Mouse (Mus musculus) hindbrain, embryonic 16.5 days (tissue): ENCODE results near the gene Brpf3. TPM values are rescaled to one million over a fixed set of nuclear protein-coding genes. Genes with fewer than 3 reads are reported as not detected.
"Not testable (repeated sequence)": the region's sequence is repeated elsewhere in the genome, so short reads cannot be mapped to it uniquely, and the experiment has no call there.

Experiments used
- ATAC-seq: fragments of 200-750 bp; cut with Nextera tagmentation; 2 replicates; pipeline ENCODE4 v1.8.0; 2017; ENCODE audit warnings: moderate TSS enrichment, moderate library complexity
- H3K27ac ChIP-seq: fragments of 300-500 bp; sonication (generic); 2 replicates; pipeline ENCODE4 v1.5.1; 2014; ENCODE audit warnings: low read depth, mild to moderate bottlenecking, control low read depth, low read length, moderate library complexity
- H3K27me3 ChIP-seq: fragments of 300-500 bp; sonication (generic); replicated peaks from 2 replicates; pipeline ENCODE4 v1.6.1; 2014; ENCODE audit warnings: low read length; ENCODE audit not compliant: control insufficient read depth, insufficient read depth
- H3K36me3 ChIP-seq: fragments of 300-500 bp; sonication (generic); 2 replicates; pipeline ENCODE4 v1.6.1; 2014; ENCODE audit warnings: mild to moderate bottlenecking, low read length, moderate library complexity, mixed read lengths; ENCODE audit not compliant: control insufficient read depth, insufficient read depth
- H3K4me1 ChIP-seq: fragments of 300-500 bp; sonication (generic); 2 replicates; pipeline ENCODE4 v1.6.1; 2014; ENCODE audit warnings: low read depth, low read length; ENCODE audit not compliant: control insufficient read depth, insufficient read depth
- H3K4me2 ChIP-seq: fragments of 300-500 bp; sonication (generic); 2 replicates; pipeline ENCODE4 v1.6.1; 2014; ENCODE audit warnings: mild to moderate bottlenecking, low read length, control low read depth, moderate library complexity
- H3K4me3 ChIP-seq: fragments of 300-500 bp; sonication (generic); 2 replicates; pipeline ENCODE4 v1.5.1; 2014; ENCODE audit warnings: mild to moderate bottlenecking, low read length, control low read depth, moderate library complexity
- H3K9ac ChIP-seq: fragments of 300-500 bp; sonication (generic); 2 replicates; pipeline ENCODE4 v1.6.1; 2014; ENCODE audit warnings: low read depth, mild to moderate bottlenecking, control low read depth, low read length, moderate library complexity
- H3K9me3 ChIP-seq: fragments of 300-500 bp; sonication (generic); 2 replicates; pipeline ENCODE4 v1.6.1; 2014; ENCODE audit warnings: mild to moderate bottlenecking, low read length, moderate library complexity; ENCODE audit not compliant: control insufficient read depth
- WGBS: fragments of 180-500 bp; shearing (Covaris S2); extraction: QIAGEN DNeasy Blood & Tissue Kit; methylation state at CpG from one replicate; pipeline ENCODE4 v1.1.7; 2014; 5-methylcytosine and 5-hydroxymethylcytosine counted together
- polyA plus RNA-seq: library from polyadenylated mRNA; unstranded; fragments of >200 nt; fragmentation: Nextera tagmentation; extraction: Ambion mirVana; gene quantifications from 2 replicates; pipeline ENCODE4 v1.2.1, GENCODE M21; 2015

The Brpf3 gene
- polyA plus RNA-seq, 1 experiment from 2014 or later: 7.0 TPM

GRCm38 (mm10) chr17:28834676-28835075, 33.8 kb downstream of the Brpf3 start:
- no peaks in the 10 kb centered on the region for H3K9me3 ChIP-seq
- H3K9ac ChIP-seq: no peak overlapping the region
- no peaks in the 10 kb centered on the region for H3K27me3 ChIP-seq
- WGBS: 73% methylated on average over 10 of the region's 10 CpGs
- no peak overlapping the region for H3K4me2 ChIP-seq
- no peak overlapping the region for H3K27ac ChIP-seq
- H3K36me3 ChIP-seq: peaks cover 28% of the 10 kb centered on the region
- H3K4me1 ChIP-seq: no peaks in the 10 kb centered on the region
- ATAC-seq: no peak
- H3K4me3 ChIP-seq: no peak overlapping the region

DNA sequence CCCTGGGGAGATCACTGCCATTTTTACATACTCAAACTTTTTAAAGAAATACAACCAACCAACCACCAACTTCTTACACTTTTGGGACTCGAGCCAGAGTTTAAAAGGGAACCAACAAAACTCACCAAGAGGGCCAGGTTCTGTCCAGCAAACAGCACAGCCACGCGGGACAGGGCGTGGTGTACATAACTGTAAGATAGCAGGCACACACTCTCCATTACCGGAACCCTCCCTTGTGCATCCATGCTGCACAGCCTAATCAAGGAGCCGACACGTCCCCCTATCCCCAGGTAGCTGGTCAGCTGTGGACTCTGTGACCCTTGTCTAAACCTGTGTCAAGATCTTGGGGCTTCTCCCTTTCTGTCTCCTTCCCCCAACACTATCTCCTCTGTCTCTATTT, 37.0 kb downstream of the Brpf3 start:
- no peaks in the 10 kb centered on the region for H3K9me3 ChIP-seq
- peaks cover 28% of the 10 kb centered on the region for H3K36me3 ChIP-seq
- no peak overlapping the region for H3K9ac ChIP-seq
- ATAC-seq: no peak
- 93% methylated on average over 7 of the region's 7 CpGs for WGBS
- H3K4me3 ChIP-seq: no peak overlapping the region
- no peak overlapping the region for H3K27ac ChIP-seq
- no peak overlapping the region for H3K4me2 ChIP-seq
- no peaks in the 10 kb centered on the region for H3K27me3 ChIP-seq
- H3K4me1 ChIP-seq: no peaks in the 10 kb centered on the region

DNA sequence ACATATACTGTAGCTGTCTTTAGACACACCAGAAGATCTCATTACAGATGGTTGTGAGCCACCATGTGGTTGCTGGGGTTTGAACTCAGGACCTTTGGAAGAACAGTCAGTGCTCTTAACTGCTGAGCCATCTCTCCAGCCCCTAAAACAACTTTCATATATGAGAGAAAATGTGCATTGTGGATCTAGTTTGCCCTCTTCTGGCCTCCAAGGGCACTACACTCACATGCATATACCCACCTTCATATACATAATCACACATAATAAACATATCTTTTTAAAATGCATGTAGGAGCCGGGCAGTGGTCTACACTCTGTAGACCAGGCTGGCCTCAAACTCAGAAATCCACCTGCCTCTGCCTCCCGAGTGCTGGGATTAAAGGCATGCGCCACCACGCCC, 41.1 kb downstream of the Brpf3 start:
- H3K4me3 ChIP-seq, H3K9ac ChIP-seq, H3K9me3 ChIP-seq, H3K27ac ChIP-seq, H3K27me3 ChIP-seq, H3K4me2 ChIP-seq, ATAC-seq, H3K4me1 ChIP-seq: not testable (repeated sequence)
- WGBS: 100% methylated on average over 4 of the region's 4 CpGs
- H3K36me3 ChIP-seq: peaks cover 21% of the 10 kb centered on the region

GRCm38 (mm10) chr17:28843665-28844064, 42.8 kb downstream of the Brpf3 start:
- Histone ChIP-seq H3K4me2 (no peak overlapping the region), H3K4me1 (no peaks in the 10 kb centered on the region), H3K9ac (no peak overlapping the region), H3K4me3 (no peak overlapping the region), H3K9me3 (no peaks in the 10 kb centered on the region), H3K27me3 (no peaks in the 10 kb centered on the region), H3K36me3 (peaks cover 7% of the 10 kb centered on the region), H3K27ac (no peak overlapping the region)
- ATAC-seq: no peak
- WGBS: 84% methylated on average over 5 of the region's 5 CpGs

- H3K9me3 ChIP-seq: no peaks in the 10 kb centered on the region
- no peaks in the 10 kb centered on the region for H3K27me3 ChIP-seq
- H3K27ac ChIP-seq: no peak overlapping the region
- WGBS: 67% methylated on average over 11 of the region's 11 CpGs
- no peaks in the 10 kb centered on the region for H3K36me3 ChIP-seq
- no peak overlapping the region for H3K4me3 ChIP-seq
- H3K4me2 ChIP-seq: no peak overlapping the region
- H3K9ac ChIP-seq: no peak overlapping the region
- ATAC-seq: no peak
- H3K4me1 ChIP-seq: no peaks in the 10 kb centered on the region
These were observed 46.2 kb downstream of the Brpf3 start for GRCm38 (mm10) chr17:28846974-28847617.

- H3K9me3 ChIP-seq: no peaks in the 10 kb centered on the region; the same call in 1 of the 2 replicates
- H3K4me3 ChIP-seq: no peak overlapping the region
- no peaks in the 10 kb centered on the region for H3K27me3 ChIP-seq
- WGBS: 94% methylated on average over 5 of the region's 5 CpGs
- no peaks in the 10 kb centered on the region for H3K4me1 ChIP-seq
- no peak overlapping the region for H3K27ac ChIP-seq
- no peaks in the 10 kb centered on the region for H3K36me3 ChIP-seq
- no peak overlapping the region for H3K9ac ChIP-seq
- no peak for ATAC-seq
- no peak overlapping the region for H3K4me2 ChIP-seq
These were observed 49.6 kb downstream of the Brpf3 start for GRCm38 (mm10) chr17:28850511-28850910.

- Histone ChIP-seq H3K9me3 (peaks cover 10% of the 10 kb centered on the region), H3K4me2 (no peak overlapping the region), H3K4me3 (no peak overlapping the region), H3K27me3 (no peaks in the 10 kb centered on the region), H3K36me3 (no peaks in the 10 kb centered on the region), H3K27ac (no peak overlapping the region), H3K4me1 (no peaks in the 10 kb centered on the region), H3K9ac (no peak overlapping the region)
- WGBS: 84% methylated on average over 7 of the region's 7 CpGs
- ATAC-seq: no peak
These were observed 53.5 kb downstream of the Brpf3 start for GRCm38 (mm10) chr17:28854377-28854776.

DNA sequence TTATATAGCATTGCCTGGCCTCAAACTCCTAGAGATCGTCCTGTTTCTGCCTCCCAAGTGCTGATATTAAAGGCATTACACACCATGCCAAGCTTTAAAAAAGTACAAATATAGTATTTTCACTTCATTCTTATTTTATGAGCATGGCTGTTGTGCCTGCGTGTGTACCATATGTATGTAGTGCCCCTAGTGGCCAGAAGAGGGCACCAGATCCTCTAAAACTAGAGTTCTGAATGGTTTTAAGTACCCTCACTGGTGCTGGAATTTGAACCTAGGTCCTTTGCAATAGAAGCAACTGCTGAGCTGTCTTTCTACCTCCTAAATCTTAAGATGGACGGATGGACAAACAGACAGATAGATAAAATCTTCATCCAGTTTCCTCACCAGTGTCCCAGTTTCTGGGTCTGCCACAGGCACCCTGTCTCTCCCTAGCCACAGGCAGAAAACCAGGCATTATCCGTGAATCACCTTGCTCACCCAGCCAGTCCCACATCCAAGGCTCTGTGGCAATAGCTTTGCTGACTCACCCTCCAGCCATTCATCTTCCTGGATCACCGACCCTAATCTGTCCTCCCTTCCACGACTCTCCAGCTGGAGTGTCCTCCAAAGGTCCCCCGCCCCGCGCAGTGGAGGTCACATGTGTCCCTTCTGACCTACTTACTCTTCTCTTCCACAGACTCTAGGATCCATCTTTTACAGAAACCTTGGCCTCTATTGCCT, 54.4 kb downstream of the Brpf3 start:
- H3K4me1 ChIP-seq: no peaks in the 10 kb centered on the region
- no peak overlapping the region for H3K27ac ChIP-seq
- H3K27me3 ChIP-seq: no peaks in the 10 kb centered on the region
- H3K36me3 ChIP-seq: no peaks in the 10 kb centered on the region
- peaks cover 10% of the 10 kb centered on the region for H3K9me3 ChIP-seq
- no peak overlapping the region for H3K4me2 ChIP-seq
- H3K4me3 ChIP-seq: no peak overlapping the region
- no peak for ATAC-seq
- 84% methylated on average over 9 of the region's 9 CpGs for WGBS
- H3K9ac ChIP-seq: no peak overlapping the region

GRCm38 (mm10) chr17:28856030-28856429, 55.1 kb downstream of the Brpf3 start:
- H3K27me3 ChIP-seq: no peaks in the 10 kb centered on the region
- H3K4me3 ChIP-seq: no peak overlapping the region
- H3K9ac ChIP-seq: no peak overlapping the region
- 80% methylated on average over 3 of the region's 3 CpGs for WGBS
- no peak for ATAC-seq
- no peak overlapping the region for H3K27ac ChIP-seq
- no peaks in the 10 kb centered on the region for H3K36me3 ChIP-seq
- no peak overlapping the region for H3K4me2 ChIP-seq
- H3K9me3 ChIP-seq: peaks cover 10% of the 10 kb centered on the region
- no peaks in the 10 kb centered on the region for H3K4me1 ChIP-seq
